Mouse (Mus musculus): Measurements from ENCODE around the gene Cbarp. TPM values are rescaled to one million over a fixed set of nuclear protein-coding genes. Genes with fewer than 3 reads are reported as not detected.
A peak's percentile ranks its signal among the peaks of the same experiment; 100 is the strongest.

The Cbarp gene
- total and polyA plus RNA-seq, 3 experiments: 3.0 to 4.9 (median 3.9) TPM

- intact Hi-C loops (cut with DNase I): loop anchor here (2.0 kb wide), 1 partner anchor 78 kb away; no protein-coding TSS in a partner anchor
- peaks cover 6% of the 10 kb centered on the region for H3K79me2 ChIP-seq (replicated peaks; ENCODE audit: control insufficient read depth, insufficient read depth, low read length)
- H3K27me3 ChIP-seq (ENCODE audit: control insufficient read depth, insufficient read depth, low read length): no peaks in the 10 kb centered on the region
- no peak overlapping the region for H3K4me3 ChIP-seq
- TF ChIP-seq EP300 (IDR thresholded peaks at IDR 0.05; ENCODE audit: insufficient read depth, low read depth, low read length) (peak; percentile 100), CTCF (IDR thresholded peaks at IDR 0.05) (no peak), POLR2A (IDR thresholded peaks at IDR 0.05; ENCODE audit: insufficient read depth, low read depth, low read length) (no peak; the same call in 1 of the 2 replicates)
- no peaks in the 10 kb centered on the region for H3K36me3 ChIP-seq (ENCODE audit: control insufficient read depth, insufficient read depth, low read length)
- peak overlapping the region; percentile 93 for H3K27ac ChIP-seq
- 33% methylated on average over 4 of the region's 4 CpGs for WGBS
- peaks cover 16% of the 10 kb centered on the region for H3K4me1 ChIP-seq (ENCODE audit: control insufficient read depth, insufficient read depth, low read length)
- H3K9ac ChIP-seq (ENCODE audit: low read depth, low read length): peak overlapping the region; percentile 95
- peak; percentile 69 to 79 for DNase-seq
These were observed 6.0 kb upstream of the Cbarp start for GRCm38 (mm10) chr10:80146568-80147011.

- no peak overlapping the region for H3K9ac ChIP-seq (ENCODE audit: low read depth, low read length)
- intact Hi-C loops (cut with DNase I): loop anchor here (1.0 to 2.0 kb wide), 2 partner anchors 19 to 79 kb away; partner anchors contain the start of gene Cirbp
- H3K27ac ChIP-seq: peak overlapping the region; percentile 93
- peaks cover 4% of the 10 kb centered on the region for H3K79me2 ChIP-seq (replicated peaks; ENCODE audit: control insufficient read depth, insufficient read depth, low read length)
- no peak overlapping the region for H3K4me3 ChIP-seq
- DNase-seq: peak; percentile 73 to 77
- H3K27me3 ChIP-seq (ENCODE audit: control insufficient read depth, insufficient read depth, low read length): no peaks in the 10 kb centered on the region
- 63% methylated on average over 6 of the region's 6 CpGs for WGBS
- peaks cover 18% of the 10 kb centered on the region for H3K4me1 ChIP-seq (ENCODE audit: control insufficient read depth, insufficient read depth, low read length)
- TF ChIP-seq CTCF (IDR thresholded peaks at IDR 0.05): no peak
- no peak for TF ChIP-seq EP300 (IDR thresholded peaks at IDR 0.05; ENCODE audit: insufficient read depth, low read depth, low read length)
- TF ChIP-seq POLR2A (IDR thresholded peaks at IDR 0.05; ENCODE audit: insufficient read depth, low read depth, low read length): no peak
- no peaks in the 10 kb centered on the region for H3K36me3 ChIP-seq (ENCODE audit: control insufficient read depth, insufficient read depth, low read length)
These were observed 5.3 kb upstream of the Cbarp start for GRCm38 (mm10) chr10:80145896-80146295.

DNA sequence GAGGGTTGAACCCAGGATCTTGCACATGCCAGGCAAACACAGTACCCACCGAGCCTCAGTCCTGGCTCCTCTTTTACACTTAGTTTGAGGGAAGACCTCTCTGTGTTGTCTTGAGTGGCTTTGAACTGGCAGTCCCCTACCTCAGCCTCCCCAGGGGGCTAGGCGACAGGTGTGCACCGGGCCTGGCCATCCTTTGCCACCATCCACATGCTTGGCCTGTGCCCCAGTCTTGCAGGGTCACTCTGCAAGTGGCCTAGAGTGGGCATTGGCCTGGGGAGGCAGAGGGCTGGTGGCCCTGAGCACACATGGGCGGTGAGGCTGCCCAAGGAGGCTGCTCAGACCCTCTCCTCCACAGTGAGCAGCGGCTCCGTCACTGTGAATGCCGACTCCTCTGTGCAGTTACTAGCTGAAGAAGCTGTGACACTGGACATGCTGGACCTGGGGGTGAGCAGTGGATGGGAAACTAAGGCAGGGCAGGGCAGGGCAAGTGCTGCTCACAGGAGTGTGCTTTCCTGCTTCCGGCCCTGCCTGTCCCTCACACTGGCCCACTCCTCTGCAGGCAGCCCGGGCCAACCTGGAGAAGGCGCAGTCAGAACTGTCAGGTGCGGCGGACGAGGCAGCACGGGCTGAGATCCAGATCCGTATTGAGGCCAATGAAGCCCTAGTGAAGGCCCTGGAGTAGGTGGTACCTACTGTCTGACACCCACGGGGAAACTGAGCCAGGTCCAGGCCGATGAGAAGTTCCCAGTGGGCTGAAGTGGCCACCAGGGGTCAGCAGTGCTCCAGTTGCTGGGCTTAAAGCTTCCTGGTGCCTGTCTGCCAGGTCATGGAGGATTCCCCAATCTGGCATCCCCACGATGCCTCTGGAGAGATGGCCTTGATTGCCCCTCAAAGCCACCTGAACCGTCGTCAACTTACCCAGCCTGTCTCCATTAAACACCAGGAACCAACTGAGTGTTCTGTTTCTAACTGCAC is 4.5 kb upstream of the Cbarp start:
- Histone ChIP-seq H3K27me3 (ENCODE audit: control insufficient read depth, insufficient read depth, low read length) (no peaks in the 10 kb centered on the region), H3K4me1 (ENCODE audit: control insufficient read depth, insufficient read depth, low read length) (peaks cover 18% of the 10 kb centered on the region), H3K27ac (peak overlapping the region; percentile 93), H3K4me3 (no peak overlapping the region), H3K9ac (ENCODE audit: low read depth, low read length) (0 out of 2 replicates have a peak overlapping the region, but pooled peaks have one; percentile 15), H3K79me2 (replicated peaks; ENCODE audit: control insufficient read depth, insufficient read depth, low read length) (peaks cover 4% of the 10 kb centered on the region), H3K36me3 (ENCODE audit: control insufficient read depth, insufficient read depth, low read length) (no peaks in the 10 kb centered on the region)
- peak; percentile 83 to 86 for DNase-seq
- TF ChIP-seq EP300 (IDR thresholded peaks at IDR 0.05; ENCODE audit: insufficient read depth, low read depth, low read length) (peak; percentile 94), CTCF (IDR thresholded peaks at IDR 0.05) (peak; percentile 96), POLR2A (IDR thresholded peaks at IDR 0.05; ENCODE audit: insufficient read depth, low read depth, low read length) (0 out of 2 replicates have a peak, but pooled peaks have one; percentile 5)
- 65% methylated on average over 20 of the region's 20 CpGs for WGBS
- intact Hi-C loops (cut with DNase I): loop anchor here (1.0 to 5.0 kb wide), 2 partner anchors 20 to 218 kb away; partner anchors contain the start of genes Arid3a and Cirbp

DNA sequence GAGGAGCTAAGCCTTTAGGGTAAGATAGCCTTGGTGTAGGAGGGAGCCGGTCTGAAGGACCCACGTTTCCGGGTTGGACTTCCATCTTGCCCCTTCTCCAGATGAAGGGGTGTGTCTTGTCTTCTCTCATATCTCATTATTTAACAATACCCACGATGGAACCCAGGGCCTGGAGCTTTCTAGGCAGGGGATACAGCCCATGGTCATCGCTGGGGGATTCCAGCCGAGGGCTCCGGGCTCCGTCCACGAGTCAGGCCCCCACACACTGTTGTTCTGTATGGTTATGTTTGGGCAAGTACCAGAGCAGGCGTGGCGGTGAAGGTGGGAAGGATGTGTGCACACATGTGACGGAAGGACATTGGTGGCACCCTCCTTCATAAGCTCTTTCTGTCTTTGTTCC is 3.5 kb upstream of the Cbarp start:
- Histone ChIP-seq H3K27me3 (ENCODE audit: control insufficient read depth, insufficient read depth, low read length) (no peaks in the 10 kb centered on the region; the same call in 1 of the 2 replicates), H3K36me3 (ENCODE audit: control insufficient read depth, insufficient read depth, low read length) (no peaks in the 10 kb centered on the region), H3K4me3 (no peak overlapping the region), H3K27ac (no peak overlapping the region), H3K4me1 (ENCODE audit: control insufficient read depth, insufficient read depth, low read length) (peaks cover 18% of the 10 kb centered on the region), H3K9ac (ENCODE audit: low read depth, low read length) (no peak overlapping the region), H3K79me2 (replicated peaks; ENCODE audit: control insufficient read depth, insufficient read depth, low read length) (peaks cover 4% of the 10 kb centered on the region)
- no peak for TF ChIP-seq POLR2A (IDR thresholded peaks at IDR 0.05; ENCODE audit: insufficient read depth, low read depth, low read length)
- TF ChIP-seq EP300 (IDR thresholded peaks at IDR 0.05; ENCODE audit: insufficient read depth, low read depth, low read length): no peak
- no peak for TF ChIP-seq CTCF (IDR thresholded peaks at IDR 0.05)
- no peak for DNase-seq
- 73% methylated on average over 12 of the region's 12 CpGs for WGBS
- intact Hi-C loops (cut with DNase I): loop anchor here (5.0 kb wide), 1 partner anchor 217 kb away; the partner anchor contains the start of gene Arid3a

DNA sequence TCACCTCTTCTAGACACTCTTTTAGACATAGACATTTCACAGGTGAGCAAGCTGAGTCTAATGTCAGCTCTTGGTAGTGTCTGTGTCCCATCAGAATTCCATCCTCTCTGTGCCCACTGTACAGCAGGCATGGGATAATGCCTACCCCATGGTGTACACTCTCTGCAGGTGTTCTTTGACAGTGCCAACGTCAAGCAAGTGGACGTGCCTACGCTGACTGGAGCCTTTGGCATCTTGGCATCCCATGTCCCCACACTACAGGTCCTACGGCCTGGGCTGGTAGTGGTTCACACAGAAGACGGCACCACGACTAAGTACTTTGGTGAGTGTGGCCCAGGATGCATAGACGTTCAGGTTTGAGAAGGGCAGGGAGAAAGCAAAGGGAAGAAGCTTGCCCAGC is 3.0 kb upstream of the Cbarp start:
- WGBS: 66% methylated on average over 7 of the region's 7 CpGs
- TF ChIP-seq EP300 (IDR thresholded peaks at IDR 0.05; ENCODE audit: insufficient read depth, low read depth, low read length) (no peak), POLR2A (IDR thresholded peaks at IDR 0.05; ENCODE audit: insufficient read depth, low read depth, low read length) (0 out of 2 replicates have a peak, but pooled peaks have one; percentile 16)
- Histone ChIP-seq H3K9ac (ENCODE audit: low read depth, low read length) (no peak overlapping the region), H3K27me3 (ENCODE audit: control insufficient read depth, insufficient read depth, low read length) (no peaks in the 10 kb centered on the region; the same call in 1 of the 2 replicates), H3K4me3 (peak overlapping the region; percentile 2; the same call in 1 of the 2 replicates), H3K79me2 (replicated peaks; ENCODE audit: control insufficient read depth, insufficient read depth, low read length) (peaks cover 4% of the 10 kb centered on the region), H3K36me3 (ENCODE audit: control insufficient read depth, insufficient read depth, low read length) (no peaks in the 10 kb centered on the region), H3K27ac (no peak overlapping the region), H3K4me1 (ENCODE audit: control insufficient read depth, insufficient read depth, low read length) (peaks cover 18% of the 10 kb centered on the region)
- intact Hi-C loops (cut with DNase I): loop anchor here (5.0 kb wide), 1 partner anchor 216 kb away; the partner anchor contains the start of gene Arid3a
- DNase-seq: no peak

Measured in heart, adult 2 months (tissue).